Mouse (Mus musculus): Measurements from ENCODE around the gene Gm42878.

Gene Gm42878

GRCm38 (mm10) chr5:121544910-121545792, at the start of gene Gm42878, which contains the start of gene Adam1a:
Gene Gm42878, minus strand, starts transcription at chr5:121545482.
Gene Adam1a, minus strand, starts transcription at chr5:121545482.
- DNase-seq (ENCODE audit: low spot score): peak; percentile 22

GRCm38 (mm10) chr5:121594714-121595313, 49.5 kb upstream of the Gm42878 start:
- no peak for DNase-seq (ENCODE audit: low spot score)

DNA sequence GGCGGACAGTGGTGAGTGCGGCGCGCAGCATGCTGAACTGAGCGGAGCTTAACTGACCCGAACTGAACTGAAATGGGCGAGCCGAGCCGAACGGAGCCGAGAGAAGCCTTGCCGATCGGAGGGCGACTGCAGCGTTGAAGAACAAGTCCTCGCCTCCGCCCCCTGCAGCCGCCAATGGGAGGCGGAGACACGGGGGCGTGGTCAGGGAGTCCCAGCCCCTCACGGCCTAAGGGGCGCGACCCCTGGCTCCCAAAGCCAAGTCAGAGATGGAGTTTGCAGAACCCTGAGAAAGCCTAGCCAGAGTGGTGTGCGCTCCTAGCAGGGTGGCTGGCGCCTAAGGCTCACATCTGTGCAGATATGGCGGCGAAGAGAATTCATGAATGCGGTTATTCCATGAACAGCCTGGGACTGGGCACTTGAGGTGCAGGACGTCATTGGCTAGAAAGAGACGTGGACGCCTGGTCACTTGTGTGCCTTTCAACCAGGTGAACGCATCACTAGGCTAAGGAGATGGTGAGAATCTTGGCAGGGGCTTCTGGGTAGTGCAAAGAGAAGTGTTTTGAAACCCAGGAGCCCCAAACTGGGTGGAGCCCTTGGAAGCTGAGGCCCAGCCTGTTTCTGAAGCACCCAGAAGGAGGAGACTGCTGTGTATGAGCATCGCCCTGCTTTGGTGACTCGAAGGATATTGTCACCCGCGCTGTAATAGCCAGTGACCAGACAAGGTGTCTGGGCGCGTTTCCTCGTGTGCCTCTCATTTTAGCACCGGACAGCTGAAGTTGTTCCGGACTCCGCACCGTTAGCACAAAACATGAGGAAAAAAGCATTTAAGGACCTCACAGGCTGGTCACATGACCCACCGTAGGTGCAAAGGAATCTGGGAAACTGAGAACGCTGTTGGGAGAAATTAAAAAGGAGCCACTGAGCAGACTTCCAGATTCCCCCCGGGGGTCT, 48.4 kb upstream of the Gm42878 start, which contains the start of gene Aldh2:
Gene Aldh2 (minus strand): TSS at position 374 of the 951 bp plus-strand sequence.
- DNase-seq (ENCODE audit: low spot score): peak; percentile 64

DNA sequence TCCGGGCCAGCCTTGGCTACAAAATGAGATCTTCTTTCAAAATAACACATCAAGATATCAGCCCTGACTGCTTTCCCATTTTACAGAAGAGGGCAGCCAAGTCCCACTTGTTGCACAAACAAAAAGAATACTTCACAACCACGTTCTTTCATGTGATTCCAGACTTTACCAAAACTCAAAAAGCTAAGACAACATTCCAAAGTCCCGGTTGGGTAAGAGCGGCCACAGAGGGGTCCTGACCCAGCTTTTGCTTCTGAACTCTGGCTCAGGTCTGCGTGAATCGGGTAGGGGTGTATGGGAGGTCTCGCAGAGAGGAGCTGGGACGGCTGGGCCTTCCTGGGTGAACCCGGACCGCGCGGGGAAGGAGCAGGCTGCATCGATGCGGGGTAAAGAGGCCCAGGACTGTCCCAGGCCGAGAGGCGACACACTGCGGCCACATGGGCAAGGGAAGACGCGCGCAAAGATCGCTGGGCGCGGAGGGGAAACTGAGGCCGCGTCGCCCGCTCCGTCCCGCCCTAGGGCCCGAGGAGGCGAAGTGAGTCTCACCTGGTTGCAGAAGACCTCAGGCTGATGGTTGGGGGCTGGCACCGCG, 47.6 kb upstream of the Gm42878 start:
- DNase-seq (ENCODE audit: low spot score): no peak

- no peak for DNase-seq (ENCODE audit: low spot score)
Measured at GRCm38 (mm10) chr5:121592064-121592815, 47.0 kb upstream of the Gm42878 start.

GRCm38 (mm10) chr5:121591417-121592063, 46.3 kb upstream of the Gm42878 start:
- no peak for DNase-seq (ENCODE audit: low spot score)

DNA sequence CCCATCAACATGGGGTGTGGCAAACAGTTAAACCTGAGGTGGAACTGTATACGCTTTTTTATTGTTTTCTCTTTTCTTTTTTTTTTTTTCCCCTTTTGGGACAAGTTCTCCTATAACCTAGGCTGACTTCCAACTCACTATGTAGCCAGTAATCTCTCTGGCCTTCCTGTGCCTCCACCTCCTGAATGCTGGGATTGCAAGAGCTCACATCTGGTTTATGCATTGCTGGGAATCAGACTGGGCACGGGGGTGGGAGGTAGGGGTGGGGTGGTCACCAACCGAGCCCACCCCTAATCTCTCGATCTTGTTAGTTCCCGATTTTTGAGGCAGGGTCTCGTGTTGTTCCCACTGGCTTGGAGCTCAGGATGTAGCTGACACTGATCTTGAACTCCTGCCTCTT, 44.6 kb upstream of the Gm42878 start:
- no peak for DNase-seq (ENCODE audit: low spot score)

- DNase-seq (ENCODE audit: low spot score): no peak
Measured at GRCm38 (mm10) chr5:121586400-121587039, 41.2 kb upstream of the Gm42878 start.

- DNase-seq (ENCODE audit: low spot score): no peak
Measured at GRCm38 (mm10) chr5:121585699-121586098, 40.4 kb upstream of the Gm42878 start.

DNA sequence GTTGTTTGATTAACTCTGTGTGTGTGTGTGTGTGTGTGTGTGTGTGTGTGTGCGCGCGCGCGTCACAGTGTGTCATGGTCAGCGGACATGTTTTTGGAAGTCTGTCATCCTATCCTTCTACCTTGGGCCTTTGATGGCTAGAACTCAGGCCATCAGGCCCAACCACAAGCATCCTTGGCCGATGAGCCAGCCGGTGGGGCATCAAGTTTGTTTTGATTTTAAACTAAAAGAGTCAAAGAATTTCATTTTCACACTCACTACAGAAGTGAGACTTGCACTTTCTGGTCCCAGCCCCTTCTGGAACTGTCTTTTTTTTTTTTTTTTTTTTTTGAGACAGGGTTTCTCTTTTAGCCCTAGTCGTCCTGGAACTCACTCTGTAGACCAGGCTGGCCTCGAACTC, 39.7 kb upstream of the Gm42878 start:
- no peak for DNase-seq (ENCODE audit: low spot score)

- peak; percentile 85 for DNase-seq (ENCODE audit: low spot score)
Measured at GRCm38 (mm10) chr5:121583765-121584501, 38.7 kb upstream of the Gm42878 start.

DNA sequence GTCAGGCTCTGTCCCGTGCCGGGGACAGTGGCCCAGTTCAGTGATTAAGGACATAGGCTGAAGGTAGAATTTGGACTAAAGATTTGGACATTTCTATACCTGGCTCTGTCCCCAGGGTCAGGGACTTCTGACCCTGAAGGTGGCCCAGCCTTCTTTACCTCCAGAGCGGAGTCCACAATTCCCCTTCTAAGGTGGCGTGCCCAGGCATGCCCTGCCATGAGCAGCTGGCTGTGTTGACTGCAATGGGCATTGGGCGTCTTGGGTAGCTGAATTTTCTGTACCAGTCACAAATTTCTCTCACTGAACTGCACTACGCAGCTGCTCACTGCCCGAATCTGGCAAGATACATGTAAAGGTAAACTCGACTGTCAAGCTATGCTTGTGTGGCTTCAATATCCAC, 36.7 kb upstream of the Gm42878 start:
- DNase-seq (ENCODE audit: low spot score): no peak

GRCm38 (mm10) chr5:121576927-121577488, 31.7 kb upstream of the Gm42878 start:
- DNase-seq (ENCODE audit: low spot score): no peak

DNA sequence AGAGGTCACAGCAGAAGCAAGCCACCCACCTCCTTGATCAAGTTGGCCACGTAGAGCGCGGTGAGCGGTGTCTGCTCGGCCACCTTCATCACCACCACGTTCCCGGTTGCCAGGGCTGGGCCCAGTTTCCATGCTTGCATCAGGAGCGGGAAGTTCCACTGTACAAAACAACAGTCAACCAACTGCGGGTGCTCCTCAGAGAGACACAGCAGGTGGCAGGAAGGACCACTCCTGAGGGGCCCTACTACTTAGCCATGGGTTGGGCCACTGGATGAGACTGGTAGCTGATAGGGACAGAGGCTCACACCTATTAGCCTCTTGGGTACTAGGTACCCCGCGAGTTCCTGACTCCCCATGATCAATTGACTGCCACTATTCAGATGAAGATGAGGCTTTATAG, 30.6 kb upstream of the Gm42878 start:
- DNase-seq (ENCODE audit: low spot score): no peak

DNA sequence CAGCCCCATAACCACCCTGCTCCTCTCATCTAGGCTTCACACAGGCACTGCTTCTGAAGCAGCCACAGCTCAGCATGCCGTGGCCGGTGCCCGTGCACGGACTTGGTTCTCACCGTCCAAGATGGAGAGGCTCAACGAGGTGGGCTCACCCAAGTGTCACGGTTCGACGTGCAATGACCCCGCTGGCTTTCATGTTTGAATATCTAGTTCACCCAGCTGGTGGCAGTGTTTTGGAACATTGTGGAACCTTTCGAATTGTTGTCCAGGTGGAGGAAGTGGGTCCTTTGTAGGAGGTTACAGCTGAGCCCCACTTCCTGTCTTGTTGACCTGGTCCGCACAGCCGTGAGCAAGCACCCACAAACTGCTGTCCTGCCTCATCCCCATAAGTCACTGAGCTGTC, 28.9 kb upstream of the Gm42878 start:
- DNase-seq (ENCODE audit: low spot score): no peak

- DNase-seq (ENCODE audit: low spot score): no peak
Measured at GRCm38 (mm10) chr5:121570787-121571186, 25.5 kb upstream of the Gm42878 start.

GRCm38 (mm10) chr5:121569881-121570420, 24.7 kb upstream of the Gm42878 start:
- no peak for DNase-seq (ENCODE audit: low spot score)

GRCm38 (mm10) chr5:121566035-121566681, 20.9 kb upstream of the Gm42878 start:
- DNase-seq (ENCODE audit: low spot score): no peak
